Mouse (Mus musculus): Measurements from ENCODE around the gene Mrpl22. TPM values are rescaled to one million over a fixed set of nuclear protein-coding genes. Genes with fewer than 3 reads are reported as not detected.
"Not testable (repeated sequence)": the region's sequence is repeated elsewhere in the genome, so short reads cannot be mapped to it uniquely, and the experiment has no call there.

Mrpl22 gene
- polyA plus RNA-seq, 1 experiment from 2014 or later, result 144 TPM

- no peak overlapping the region for H3K4me2 ChIP-seq (ENCODE audit: low read depth, severe bottlenecking)
- 72% methylated on average over 3 of the region's 3 CpGs for WGBS
- no peaks in the 10 kb centered on the region for H3K36me3 ChIP-seq (ENCODE audit: control insufficient read depth, insufficient read depth, low read length)
- no peaks in the 10 kb centered on the region for H3K9me3 ChIP-seq (ENCODE audit: control insufficient read depth, low read length)
- ATAC-seq (ENCODE audit: insufficient number of reproducible peaks, low FRiP score, low TSS enrichment, low read depth) (no peak), DNase-seq (ENCODE audit: low spot score) (no peak)
- H3K27ac ChIP-seq (replicated peaks; ENCODE audit: low read depth, low read length), result no peak overlapping the region
- H3K27me3 ChIP-seq (ENCODE audit: control insufficient read depth, insufficient read depth, low read length), result no peaks in the 10 kb centered on the region
- no peaks in the 10 kb centered on the region for H3K4me1 ChIP-seq (ENCODE audit: control insufficient read depth, insufficient read depth, low read length)
- no peak overlapping the region for H3K4me3 ChIP-seq (ENCODE audit: low read depth, low read length)
- no peak overlapping the region for H3K9ac ChIP-seq (ENCODE audit: low read length)
These were observed 21.9 kb downstream of the Mrpl22 start for GRCm38 (mm10) chr11:58193326-58193725.

DNA sequence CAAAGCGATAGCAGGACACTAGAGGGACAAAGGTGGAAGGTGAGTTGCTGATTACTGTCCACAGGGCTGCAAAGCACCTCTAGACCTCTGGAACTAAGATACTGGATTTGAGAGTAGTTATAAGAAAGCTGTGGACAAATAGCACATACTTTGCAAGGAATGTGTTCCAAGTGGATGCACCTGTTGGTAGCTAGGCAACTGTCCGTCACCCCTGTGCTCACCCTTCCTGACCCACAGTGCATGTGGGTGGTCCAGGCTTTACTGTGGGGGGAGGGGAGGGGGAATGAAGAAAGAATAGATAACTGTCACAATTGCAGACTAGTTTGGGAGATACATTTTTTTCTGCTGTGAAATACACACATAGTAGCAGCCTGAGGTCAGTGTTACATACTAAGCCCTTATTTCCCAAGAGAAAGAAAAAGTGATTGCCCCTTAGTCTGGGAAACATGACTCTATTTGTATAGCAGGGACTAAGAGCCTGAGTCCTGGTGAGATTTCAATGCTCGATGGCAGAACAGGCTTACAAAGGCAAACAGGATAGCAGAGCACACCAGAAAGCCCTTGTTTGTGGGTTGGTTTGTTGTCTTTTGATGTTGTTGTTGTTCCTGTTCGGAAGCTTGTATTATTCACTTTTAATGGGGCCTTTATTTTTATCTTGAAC is 22.5 kb downstream of the Mrpl22 start:
- Histone ChIP-seq H3K27ac (replicated peaks; ENCODE audit: low read depth, low read length) (no peak overlapping the region), H3K36me3 (ENCODE audit: control insufficient read depth, insufficient read depth, low read length) (no peaks in the 10 kb centered on the region), H3K4me3 (ENCODE audit: low read depth, low read length) (no peak overlapping the region), H3K4me1 (ENCODE audit: control insufficient read depth, insufficient read depth, low read length) (no peaks in the 10 kb centered on the region), H3K4me2 (ENCODE audit: low read depth, severe bottlenecking) (no peak overlapping the region), H3K27me3 (ENCODE audit: control insufficient read depth, insufficient read depth, low read length) (no peaks in the 10 kb centered on the region), H3K9ac (ENCODE audit: low read length) (no peak overlapping the region), H3K9me3 (ENCODE audit: control insufficient read depth, low read length) (no peaks in the 10 kb centered on the region)
- ATAC-seq (ENCODE audit: insufficient number of reproducible peaks, low FRiP score, low TSS enrichment, low read depth) (no peak), DNase-seq (ENCODE audit: low spot score) (no peak)
- WGBS, result 61% methylated on average over 4 of the region's 4 CpGs

DNA sequence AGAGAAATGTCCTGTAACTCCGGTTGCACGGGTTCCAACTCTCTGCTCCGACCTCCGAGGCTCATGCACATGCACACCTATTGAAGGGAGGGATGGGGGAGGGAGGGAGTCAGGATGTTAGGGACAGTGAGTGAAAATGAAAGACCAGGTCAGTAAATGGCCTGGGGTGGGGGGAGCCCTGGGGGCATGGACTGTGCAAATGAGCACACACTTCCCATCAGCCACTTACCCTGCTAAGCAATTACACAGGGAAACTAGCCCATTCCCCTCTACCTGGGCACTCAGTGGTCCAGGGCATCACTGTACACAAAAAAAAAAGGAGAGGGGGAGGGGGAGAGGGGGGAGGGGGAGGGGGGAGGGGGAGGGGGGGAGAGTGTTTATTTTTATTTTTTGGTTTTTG is 27.2 kb downstream of the Mrpl22 start:
- no peak overlapping the region for H3K9ac ChIP-seq (ENCODE audit: low read length)
- no peaks in the 10 kb centered on the region for H3K4me1 ChIP-seq (ENCODE audit: control insufficient read depth, insufficient read depth, low read length)
- no peaks in the 10 kb centered on the region for H3K36me3 ChIP-seq (ENCODE audit: control insufficient read depth, insufficient read depth, low read length)
- peak overlapping the region; percentile 54 for H3K4me2 ChIP-seq (ENCODE audit: low read depth, severe bottlenecking)
- no peak overlapping the region for H3K27ac ChIP-seq (replicated peaks; ENCODE audit: low read depth, low read length)
- H3K9me3 ChIP-seq (ENCODE audit: control insufficient read depth, low read length), result no peaks in the 10 kb centered on the region
- WGBS, result 85% methylated on average over 4 of the region's 4 CpGs
- H3K27me3 ChIP-seq (ENCODE audit: control insufficient read depth, insufficient read depth, low read length), result no peaks in the 10 kb centered on the region
- no peak overlapping the region for H3K4me3 ChIP-seq (ENCODE audit: low read depth, low read length)
- DNase-seq (ENCODE audit: low spot score) (no peak), ATAC-seq (ENCODE audit: insufficient number of reproducible peaks, low FRiP score, low TSS enrichment, low read depth) (no peak)

DNA sequence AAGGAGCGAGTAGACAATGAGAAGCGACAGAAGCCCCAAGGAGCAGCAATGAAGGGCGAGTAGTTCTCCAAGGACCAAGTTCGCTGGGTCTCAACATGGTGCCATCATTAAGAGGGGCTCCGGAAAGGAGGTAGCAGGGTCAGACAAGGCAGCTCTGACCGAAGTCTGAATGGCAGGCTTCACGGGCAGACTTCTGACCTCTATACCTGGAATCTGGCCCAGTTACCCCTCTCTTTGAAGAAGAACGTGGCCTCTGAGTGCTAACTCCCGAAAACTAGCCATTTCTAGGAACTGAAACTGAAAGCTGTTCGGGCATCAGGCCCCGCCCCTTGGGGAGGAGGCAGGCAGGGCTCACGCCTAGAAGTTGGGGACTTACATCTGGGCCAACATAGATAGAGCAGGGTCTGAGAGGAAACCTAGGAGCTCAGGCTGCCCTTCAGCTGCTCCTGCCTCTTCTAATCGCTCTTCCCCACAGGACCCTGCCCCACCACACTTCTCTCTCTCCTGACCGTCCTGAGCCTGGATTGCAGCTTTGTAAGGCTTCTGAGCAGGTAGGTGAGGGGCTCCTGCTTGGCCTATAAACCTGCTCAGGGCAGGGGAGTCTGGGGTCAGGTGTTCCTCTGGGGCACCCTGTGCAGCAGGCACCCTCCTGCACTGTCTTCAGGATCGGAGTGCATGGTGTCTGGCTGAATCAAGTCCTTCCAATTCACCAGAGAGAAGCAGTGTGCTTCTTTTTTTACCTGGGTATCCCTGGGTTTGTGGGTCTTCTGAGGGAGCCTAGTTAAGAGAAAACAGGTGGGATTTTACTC is 28.0 kb downstream of the Mrpl22 start, which contains the start of the genes Igtp and Irgm2:
Gene Igtp, plus strand, starts transcription at position 328 of the 809 bp plus-strand sequence.
Gene Irgm2, plus strand, starts transcription at position 390 of the 809 bp plus-strand sequence.
- Histone ChIP-seq H3K4me2 (ENCODE audit: low read depth, severe bottlenecking) (peak within 1 kb of the TSS; percentile 54), H3K4me3 (ENCODE audit: low read depth, low read length) (peak within 1 kb of the TSS; percentile 35), H3K9ac (ENCODE audit: low read length) (0 out of 2 replicates have a peak within 1 kb of the TSS, but pooled peaks have one; percentile 40)
- WGBS, result 10% methylated on average over 14 of the region's 15 CpGs
- ATAC-seq (ENCODE audit: insufficient number of reproducible peaks, low FRiP score, low TSS enrichment, low read depth) (0 out of 2 replicates have a peak, but pooled peaks have one; percentile 62), DNase-seq (ENCODE audit: low spot score) (peak; percentile 67)
- not testable (repeated sequence) for H3K36me3 ChIP-seq (ENCODE audit: control insufficient read depth, insufficient read depth, low read length); H3K27me3 ChIP-seq (ENCODE audit: control insufficient read depth, insufficient read depth, low read length); H3K27ac ChIP-seq (replicated peaks; ENCODE audit: low read depth, low read length); H3K4me1 ChIP-seq (ENCODE audit: control insufficient read depth, insufficient read depth, low read length); H3K9me3 ChIP-seq (ENCODE audit: control insufficient read depth, low read length)

DNA sequence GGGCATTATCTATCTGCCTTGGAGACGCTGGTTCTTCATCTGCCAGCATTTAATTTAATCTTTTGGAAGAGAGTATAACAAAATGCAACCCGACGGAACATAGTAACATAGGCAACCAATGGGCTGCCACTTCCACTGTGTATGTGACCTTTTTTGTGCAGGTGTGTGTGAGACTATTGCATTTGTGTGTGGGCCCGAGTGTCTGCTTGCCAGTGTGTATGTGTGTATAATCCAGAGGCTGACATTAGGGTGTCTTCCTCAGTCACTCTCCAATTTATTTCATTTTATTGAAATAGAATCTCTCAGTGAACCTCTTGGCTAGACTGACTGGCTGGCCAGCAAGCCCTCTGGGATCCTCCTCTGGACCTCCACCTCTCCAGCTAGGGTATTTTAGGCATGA is 28.8 kb downstream of the Mrpl22 start:
- Histone ChIP-seq H3K27ac (replicated peaks; ENCODE audit: low read depth, low read length) (no peak overlapping the region), H3K27me3 (ENCODE audit: control insufficient read depth, insufficient read depth, low read length) (no peaks in the 10 kb centered on the region), H3K36me3 (ENCODE audit: control insufficient read depth, insufficient read depth, low read length) (no peaks in the 10 kb centered on the region), H3K9ac (ENCODE audit: low read length) (no peak overlapping the region), H3K4me3 (ENCODE audit: low read depth, low read length) (no peak overlapping the region), H3K9me3 (ENCODE audit: control insufficient read depth, low read length) (no peaks in the 10 kb centered on the region), H3K4me2 (ENCODE audit: low read depth, severe bottlenecking) (no peak overlapping the region), H3K4me1 (ENCODE audit: control insufficient read depth, insufficient read depth, low read length) (no peaks in the 10 kb centered on the region)
- ATAC-seq (ENCODE audit: insufficient number of reproducible peaks, low FRiP score, low TSS enrichment, low read depth), result no peak
- no peak for DNase-seq (ENCODE audit: low spot score)
- WGBS, result 91% methylated on average over 4 of the region's 4 CpGs

- ATAC-seq (ENCODE audit: insufficient number of reproducible peaks, low FRiP score, low TSS enrichment, low read depth) (no peak), DNase-seq (ENCODE audit: low spot score) (no peak)
- Histone ChIP-seq H3K27me3 (ENCODE audit: control insufficient read depth, insufficient read depth, low read length) (no peaks in the 10 kb centered on the region), H3K4me3 (ENCODE audit: low read depth, low read length) (no peak overlapping the region), H3K9ac (ENCODE audit: low read length) (no peak overlapping the region), H3K4me2 (ENCODE audit: low read depth, severe bottlenecking) (no peak overlapping the region), H3K27ac (replicated peaks; ENCODE audit: low read depth, low read length) (no peak overlapping the region), H3K36me3 (ENCODE audit: control insufficient read depth, insufficient read depth, low read length) (no peaks in the 10 kb centered on the region), H3K4me1 (ENCODE audit: control insufficient read depth, insufficient read depth, low read length) (no peaks in the 10 kb centered on the region), H3K9me3 (ENCODE audit: control insufficient read depth, low read length) (no peaks in the 10 kb centered on the region)
- WGBS, result 87% methylated on average over 12 of the region's 12 CpGs
These were observed 29.6 kb downstream of the Mrpl22 start for GRCm38 (mm10) chr11:58201052-58201451.

- DNase-seq (ENCODE audit: low spot score), result no peak
- Histone ChIP-seq H3K4me3 (ENCODE audit: low read depth, low read length) (no peak overlapping the region), H3K27me3 (ENCODE audit: control insufficient read depth, insufficient read depth, low read length) (no peaks in the 10 kb centered on the region), H3K9me3 (ENCODE audit: control insufficient read depth, low read length) (no peaks in the 10 kb centered on the region), H3K36me3 (ENCODE audit: control insufficient read depth, insufficient read depth, low read length) (no peaks in the 10 kb centered on the region), H3K4me2 (ENCODE audit: low read depth, severe bottlenecking) (no peak overlapping the region), H3K4me1 (ENCODE audit: control insufficient read depth, insufficient read depth, low read length) (peaks cover 8% of the 10 kb centered on the region), H3K27ac (replicated peaks; ENCODE audit: low read depth, low read length) (no peak overlapping the region), H3K9ac (ENCODE audit: low read length) (no peak overlapping the region)
- no peak for ATAC-seq (ENCODE audit: insufficient number of reproducible peaks, low FRiP score, low TSS enrichment, low read depth)
- WGBS, result 91% methylated on average over 1 of the region's 1 CpGs
These were observed 38.9 kb downstream of the Mrpl22 start for GRCm38 (mm10) chr11:58210321-58210886.

DNA sequence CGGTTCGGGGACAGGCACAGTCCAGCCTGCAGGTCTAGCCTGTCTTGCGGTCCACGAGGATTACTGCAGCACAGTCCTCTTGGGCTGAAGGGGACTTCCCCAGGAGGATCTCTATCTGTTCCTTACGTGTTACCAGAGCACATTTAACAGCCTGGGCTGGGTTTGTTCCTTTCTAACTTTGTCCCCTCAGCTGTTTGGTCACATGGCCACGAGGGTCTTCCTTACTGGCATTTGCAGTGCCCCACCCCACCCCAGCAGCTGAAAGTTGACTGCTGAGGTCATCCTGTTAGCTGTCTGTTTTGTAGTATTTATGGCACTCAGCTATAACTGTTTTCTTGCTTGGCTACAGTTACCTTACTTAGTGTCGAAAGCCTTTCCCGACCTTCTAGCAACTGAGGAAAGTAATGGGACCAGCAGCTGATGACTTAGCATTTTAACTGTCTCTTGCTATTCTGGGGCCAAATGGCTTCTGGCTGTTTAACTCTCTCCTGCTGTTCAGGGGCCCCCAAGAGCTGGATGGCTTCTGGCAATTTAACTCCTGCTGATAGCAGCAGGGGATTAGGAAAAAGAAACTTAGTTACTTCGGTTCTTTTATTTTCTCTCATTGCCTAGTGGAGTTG is 39.7 kb downstream of the Mrpl22 start:
- DNase-seq (ENCODE audit: low spot score) (no peak), ATAC-seq (ENCODE audit: insufficient number of reproducible peaks, low FRiP score, low TSS enrichment, low read depth) (no peak)
- Histone ChIP-seq H3K9ac (ENCODE audit: low read length) (no peak overlapping the region), H3K27ac (replicated peaks; ENCODE audit: low read depth, low read length) (no peak overlapping the region), H3K4me1 (ENCODE audit: control insufficient read depth, insufficient read depth, low read length) (peaks cover 8% of the 10 kb centered on the region), H3K4me3 (ENCODE audit: low read depth, low read length) (no peak overlapping the region), H3K4me2 (ENCODE audit: low read depth, severe bottlenecking) (no peak overlapping the region), H3K36me3 (ENCODE audit: control insufficient read depth, insufficient read depth, low read length) (no peaks in the 10 kb centered on the region), H3K27me3 (ENCODE audit: control insufficient read depth, insufficient read depth, low read length) (no peaks in the 10 kb centered on the region), H3K9me3 (ENCODE audit: control insufficient read depth, low read length) (no peaks in the 10 kb centered on the region)
- WGBS, result 26% methylated on average over 9 of the region's 9 CpGs
